Mouse (Mus musculus) heart, postnatal 25 days (tissue): Measurements from ENCODE around the gene Mrpl34. TPM values are rescaled to one million over a fixed set of nuclear protein-coding genes. Genes with fewer than 3 reads are reported as not detected.
"Not testable (repeated sequence)": the region's sequence is repeated elsewhere in the genome, so short reads cannot be mapped to it uniquely, and the experiment has no call there.

Experiments used
- DNase-seq: peaks from one replicate; pipeline ENCODE4 v3.0.0; 2022; ENCODE audit warnings: low spot score
- intact Hi-C: fragments of 180-260 bp; cut with DNase I; formaldehyde crosslinking; loops from one replicate; pipeline ENCODE4 v1.15.1; 2025
- total RNA-seq, 2 experiments: library from RNA; stranded (reverse); gene quantifications; 2 replicates each; pipeline ENCODE4 v1.2.3; 2021

The Mrpl34 gene
- 100 to 1,000 TPM; 136 to 142 TPM for total RNA-seq

GRCm38 (mm10) chr8:71464513-71465500 is at the start of gene Mrpl34:
Mrpl34 (plus strand) TSS chr8:71464959.
- peak; percentile 98 for DNase-seq
- intact Hi-C loops, result no loop called here

DNA sequence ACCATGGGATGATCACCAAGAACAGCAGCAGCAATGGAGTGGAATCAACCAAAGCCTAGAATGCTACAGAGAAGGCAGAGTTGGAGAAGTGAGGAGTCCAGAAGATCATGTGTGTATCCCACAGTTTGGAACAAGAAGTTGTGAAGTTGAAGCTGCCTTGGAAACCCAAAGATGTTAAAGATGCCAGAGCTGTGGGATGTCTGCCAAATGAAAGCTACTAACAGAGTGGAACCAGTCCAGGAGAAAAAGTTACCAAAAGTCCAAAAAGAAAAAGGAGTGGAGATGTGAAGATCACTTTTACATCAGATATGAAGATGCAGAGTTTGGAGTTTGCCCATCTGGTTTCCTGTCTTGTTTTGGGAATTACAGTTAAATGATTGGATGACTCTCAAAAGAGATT is 42.6 kb upstream of the Mrpl34 start:
- intact Hi-C loops, result no loop called here
- no peak for DNase-seq

GRCm38 (mm10) chr8:71432935-71433334 is 31.8 kb upstream of the Mrpl34 start:
- intact Hi-C loops, DNase-seq: not testable (repeated sequence)

DNA sequence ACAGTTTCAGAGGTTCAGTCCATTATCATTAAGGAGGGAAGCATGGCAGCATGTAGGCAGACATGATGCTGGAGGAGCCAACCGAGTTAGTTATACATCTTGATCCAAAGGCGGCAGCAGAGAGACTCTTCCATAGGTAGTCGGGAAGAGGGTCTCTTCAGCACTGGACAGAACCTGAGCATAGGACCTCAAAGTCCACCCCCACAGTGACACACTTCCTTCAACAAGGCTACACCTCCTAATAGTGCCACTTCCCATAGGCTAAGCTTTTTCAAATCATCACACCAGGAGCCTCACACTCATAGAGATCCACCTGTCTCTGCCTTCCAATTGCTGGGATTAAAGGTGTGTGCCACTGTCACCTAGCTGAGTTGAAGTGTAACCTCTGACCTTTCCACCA is 27.7 kb upstream of the Mrpl34 start:
- intact Hi-C loops, result no loop called here
- no peak for DNase-seq

DNA sequence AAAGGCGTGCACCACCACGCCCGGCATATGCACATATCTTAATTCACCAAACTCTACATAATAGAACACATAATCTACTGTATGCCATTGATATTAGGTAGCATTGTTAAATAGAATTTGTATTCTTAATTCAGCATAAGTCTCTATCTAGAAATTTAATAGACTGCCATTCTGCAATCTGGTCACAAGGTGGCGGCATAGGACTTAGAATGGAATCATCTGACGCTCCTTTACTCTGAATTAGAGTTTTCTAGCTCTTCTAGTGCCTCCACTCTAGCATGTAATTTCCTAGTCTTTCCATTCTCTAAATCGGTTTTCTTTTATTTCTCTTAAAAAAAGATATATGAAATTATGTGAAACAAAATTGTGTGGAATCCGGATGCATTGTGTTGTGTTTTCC is 23.4 kb upstream of the Mrpl34 start:
- DNase-seq, result no peak
- intact Hi-C loops, result loop anchor here (2.0 kb wide), 3 partner anchors 77 to 219 kb away; partner anchors contain the start of gene Fam129c

DNA sequence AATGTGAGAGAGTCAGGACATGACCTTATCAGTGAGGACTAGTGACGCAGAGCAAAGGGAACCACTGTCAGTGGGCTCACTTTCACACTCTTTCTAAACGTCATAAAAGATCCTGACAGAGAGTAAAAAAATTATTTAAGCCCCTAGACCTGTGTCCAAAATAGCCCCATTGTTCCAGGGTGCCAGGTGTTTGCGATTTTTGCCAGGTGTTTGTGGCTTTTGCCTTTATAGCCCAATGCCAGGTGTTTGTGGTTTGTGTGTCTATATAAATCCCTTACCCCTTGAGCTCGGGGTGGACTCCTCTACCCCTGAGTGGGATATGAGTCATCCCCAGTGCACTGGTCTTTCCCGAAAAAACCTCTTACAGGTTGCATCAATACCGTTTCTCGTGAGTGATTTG is 19.7 kb upstream of the Mrpl34 start:
- no peak for DNase-seq
- intact Hi-C loops, result no loop called here

- intact Hi-C loops, result no loop called here
These were observed 13.4 kb upstream of the Mrpl34 start for GRCm38 (mm10) chr8:71451337-71451736.

GRCm38 (mm10) chr8:71451777-71452176 is 13.0 kb upstream of the Mrpl34 start:
- intact Hi-C loops, result no loop called here
- DNase-seq, result no peak

More at GRCm38 (mm10) chr8:71451337-71451736, 13.4 kb upstream of the Mrpl34 start:
- DNase-seq, result no peak

GRCm38 (mm10) chr8:71452669-71453068 is 12.1 kb upstream of the Mrpl34 start:
- intact Hi-C loops, result no loop called here
- DNase-seq, result no peak

GRCm38 (mm10) chr8:71454668-71455067 is 10.1 kb upstream of the Mrpl34 start:
- intact Hi-C loops, result no loop called here
- DNase-seq, result no peak

DNA sequence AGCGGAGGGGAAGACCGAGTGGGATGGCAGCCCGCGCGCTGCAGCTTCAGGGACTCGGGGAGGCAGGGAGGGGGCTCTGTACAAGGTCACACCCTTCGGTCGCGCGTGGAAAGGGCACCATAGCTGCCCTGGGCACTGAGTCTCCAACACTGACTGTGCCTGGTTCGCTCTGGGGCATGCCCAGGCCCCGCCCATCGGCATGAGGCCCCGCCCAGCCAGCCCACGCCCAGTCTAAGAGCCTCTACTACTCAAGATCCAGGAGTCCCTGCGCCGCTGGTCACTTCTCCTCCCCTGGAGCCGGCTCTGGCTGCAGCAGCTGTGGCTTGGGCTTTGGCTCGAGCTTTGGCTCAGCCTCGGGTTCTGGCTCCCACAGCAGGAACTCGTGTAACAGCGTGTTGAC is 7.9 kb upstream of the Mrpl34 start:
- no peak for DNase-seq
- intact Hi-C loops, result no loop called here

DNA sequence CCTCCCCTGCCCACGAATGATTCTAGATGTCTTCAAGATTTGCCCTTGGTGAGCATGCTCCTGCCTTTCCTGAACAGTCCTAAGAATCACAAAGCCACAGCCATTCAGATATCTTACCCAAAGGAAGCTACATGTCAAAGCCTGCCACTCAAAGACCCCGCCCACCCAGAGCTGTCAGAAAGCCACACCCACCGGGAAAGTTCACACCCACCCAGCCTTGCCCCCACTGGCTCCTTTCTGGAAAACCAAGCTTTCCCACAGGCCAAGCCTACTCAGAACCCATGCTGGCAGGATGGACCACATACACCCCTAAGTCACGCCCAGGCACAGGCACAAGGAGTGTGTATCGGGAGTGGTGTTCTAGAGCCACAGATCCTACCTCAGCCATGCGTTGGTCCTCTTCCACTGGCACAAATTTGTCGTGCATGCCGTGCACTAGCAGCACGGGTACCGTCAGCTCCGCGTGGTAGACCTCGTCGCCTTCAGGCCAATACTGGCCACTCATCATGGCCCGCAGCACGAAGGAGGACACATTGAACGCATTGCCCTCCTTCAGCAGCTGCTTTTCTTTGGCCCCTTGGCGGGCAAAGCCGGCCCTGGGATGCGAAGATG is 7.0 kb upstream of the Mrpl34 start:
- no peak for DNase-seq
- intact Hi-C loops, result no loop called here

DNA sequence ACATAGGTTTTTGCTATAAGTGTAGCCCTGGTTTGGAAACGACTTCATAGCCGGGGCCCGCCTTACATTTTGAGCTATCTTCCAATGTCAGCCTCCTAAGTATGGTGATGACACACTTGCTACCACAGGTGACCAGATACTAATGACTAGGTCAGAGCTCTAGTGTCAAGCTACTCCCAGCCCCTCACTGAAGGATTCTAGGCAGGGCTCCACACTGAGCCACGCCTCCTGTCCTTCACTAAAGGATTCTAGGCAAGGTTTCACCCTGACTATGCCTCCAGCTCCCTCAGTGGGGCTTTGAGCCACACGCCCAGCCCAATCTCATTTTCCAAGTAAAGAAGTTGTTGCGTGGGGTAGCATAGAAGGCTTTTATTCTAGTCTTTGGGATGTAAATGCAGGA is 4.0 kb upstream of the Mrpl34 start:
- intact Hi-C loops, result loop anchor here (2.0 kb wide), 1 partner anchor 18 kb away; no protein-coding TSS in a partner anchor
- DNase-seq, result no peak

DNA sequence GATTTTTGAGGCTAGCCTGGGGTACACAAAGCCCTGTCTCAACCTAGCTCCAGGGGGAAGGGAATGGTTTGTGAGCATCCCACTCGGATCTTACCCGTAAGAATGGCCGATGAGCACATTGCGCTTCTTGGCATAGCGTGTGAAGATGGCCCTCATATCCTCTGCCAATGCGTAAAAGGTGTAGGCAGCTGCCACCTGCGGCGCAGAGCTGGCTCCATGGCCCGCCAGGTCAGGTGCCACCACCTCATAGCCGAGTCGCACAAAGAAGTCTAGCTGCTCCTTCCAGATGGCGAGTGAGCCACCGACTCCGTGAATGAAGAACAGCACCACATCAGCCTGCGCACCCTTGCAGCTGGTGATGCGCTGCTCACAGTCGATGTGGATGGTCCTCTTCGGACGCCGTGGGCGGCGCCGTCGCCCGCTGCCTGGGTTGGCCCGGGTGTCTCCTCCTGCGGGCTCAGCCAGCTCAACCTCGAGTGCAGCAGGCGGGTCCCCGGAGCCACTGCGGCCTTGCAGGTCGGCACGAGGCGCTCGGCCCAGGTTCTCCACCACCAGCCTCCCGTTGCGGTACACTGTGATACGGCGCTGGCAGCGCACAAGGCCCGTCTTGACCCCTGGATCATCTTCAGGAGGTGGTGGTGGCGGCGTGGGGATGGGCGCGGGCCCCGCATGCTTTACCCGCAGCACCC is 3.5 kb upstream of the Mrpl34 start:
- DNase-seq, result no peak
- intact Hi-C loops, result loop anchor here (2.0 kb wide), 1 partner anchor 18 kb away; no protein-coding TSS in a partner anchor

DNA sequence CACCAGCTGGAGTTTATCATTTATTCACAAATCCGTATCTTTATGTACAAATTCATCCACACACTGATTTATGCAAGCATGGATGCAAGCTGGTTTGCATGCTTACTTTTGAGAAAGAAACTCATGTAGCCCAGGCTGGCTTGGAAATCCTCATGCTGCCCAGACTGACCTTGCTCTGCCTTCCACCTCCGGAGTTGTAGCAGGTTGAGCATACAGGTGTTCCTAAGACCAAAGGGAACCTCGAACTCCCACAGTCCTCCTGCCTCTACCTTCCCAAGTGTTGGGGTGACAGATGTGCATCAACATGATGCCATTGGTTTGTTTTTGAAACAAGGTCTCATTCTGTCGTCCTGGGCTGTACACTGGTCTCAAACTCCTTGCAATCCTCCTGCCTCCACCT is 2.6 kb upstream of the Mrpl34 start:
- DNase-seq, result no peak
- intact Hi-C loops, result loop anchor here (1.0 kb wide), 1 partner anchor 83 kb away; no protein-coding TSS in a partner anchor

DNA sequence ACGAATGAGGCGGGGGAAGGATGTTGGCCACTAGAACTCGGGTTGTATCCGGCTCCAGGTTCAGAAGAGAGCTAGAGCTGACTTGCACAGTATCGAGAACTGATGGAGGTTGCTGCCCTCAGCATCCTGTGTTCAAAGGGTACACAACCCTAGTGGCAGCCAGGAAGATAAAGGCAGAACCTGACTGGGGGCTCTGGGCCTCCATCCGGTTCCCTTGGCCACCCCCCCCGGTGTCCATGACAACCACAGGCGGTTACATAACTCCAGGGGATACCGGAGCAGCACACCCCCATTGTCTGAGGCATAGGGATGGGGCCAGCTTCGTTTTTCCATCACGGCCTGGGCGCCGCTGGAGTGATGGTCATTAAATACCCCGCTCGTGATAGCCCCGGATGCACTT is 2.0 kb upstream of the Mrpl34 start:
- DNase-seq, result no peak
- intact Hi-C loops, result loop anchor here (1.0 kb wide), 1 partner anchor 83 kb away; no protein-coding TSS in a partner anchor

GRCm38 (mm10) chr8:71463188-71464033 is 1.3 kb upstream of the Mrpl34 start, which contains the start of gene Abhd8:
Abhd8 (minus strand) TSS chr8:71463655.
- DNase-seq, result peak; percentile 96
- intact Hi-C loops, result no loop called here

GRCm38 (mm10) chr8:71465733-71466132 is 974 bp downstream of the Mrpl34 start:
- intact Hi-C loops, result no loop called here
- DNase-seq, result no peak

DNA sequence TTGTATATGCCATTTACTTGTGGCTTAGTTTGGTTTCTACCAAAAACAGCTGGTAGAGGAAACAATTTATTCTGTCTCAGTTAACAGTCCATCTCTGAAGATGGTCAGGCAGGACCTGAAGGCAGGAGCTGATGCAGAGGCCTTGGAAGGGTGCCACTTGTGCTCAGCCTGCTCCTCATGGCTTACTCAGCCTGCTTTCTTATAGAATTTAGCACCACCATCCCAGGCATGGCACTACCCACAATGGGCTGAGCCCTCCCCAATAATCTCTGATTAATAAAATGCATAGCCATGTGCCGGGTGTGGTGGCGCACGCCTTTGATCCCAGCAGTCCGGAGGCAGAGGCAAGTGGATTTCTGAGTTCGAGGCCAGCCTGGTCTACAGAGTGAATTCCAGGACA is 1.4 kb downstream of the Mrpl34 start:
- DNase-seq, result no peak
- intact Hi-C loops, result no loop called here
